In genomic region chr17:26686334-26687000, GRCm38 (mm10) we compare ENCODE assay signal across 20 mouse cellular contexts. TPM values are rescaled to one million over a fixed set of nuclear protein-coding genes. Genes with fewer than 3 reads are reported as not detected.
DNase-seq lines count a peak whose midpoint lies in the region; ATAC-seq lines count a peak whose summit lies in the region.
"Had no signal": no experiment of that assay in that cellular context is flagged by ENCODE, and none has a peak within 500 bp of the region (broad histone marks: within the 10 kb centered on the region; RNA-seq: fewer than 3 reads in every experiment).

No protein-coding gene starts in this region.

- H3K27me3 ChIP-seq in heart, embryonic 16.5 days (ENCODE audit: control insufficient read depth, insufficient read depth, low read length) = no peaks in the 10 kb centered on the region
- no peaks in the 10 kb centered on the region for H3K27me3 ChIP-seq in heart, embryonic 11.5 days (ENCODE audit: control insufficient read depth, insufficient read depth, low read length)
- H3K27me3 ChIP-seq in liver, embryonic 11.5 days (replicated peaks; ENCODE audit: control insufficient read depth, insufficient read depth, low read length) = no peaks in the 10 kb centered on the region
- H3K27me3 ChIP-seq: hindbrain, embryonic 12.5 days; neural tube, embryonic 15.5 days; Patski had no signal

- H3K4me3 ChIP-seq in heart, embryonic 16.5 days (ENCODE audit: low read length) = no peak overlapping the region
- no peak overlapping the region for H3K4me3 ChIP-seq in heart, embryonic 11.5 days (ENCODE audit: low read depth, low read length)
- no peak overlapping the region for H3K4me3 ChIP-seq in liver, embryonic 11.5 days (ENCODE audit: low read depth, low read length)
- H3K4me3 ChIP-seq: hindbrain, embryonic 12.5 days; left cerebral cortex, adult 2 months; limb, embryonic 10.5 days; neural tube, embryonic 15.5 days had no signal

- H3K9me3 ChIP-seq in heart, embryonic 16.5 days (replicated peaks; ENCODE audit: control insufficient read depth, low read length) = peaks cover 2% of the 10 kb centered on the region; the same call in 1 of the 2 replicates
- H3K9me3 ChIP-seq in heart, embryonic 11.5 days (replicated peaks; ENCODE audit: control insufficient read depth, low read length) = no peaks in the 10 kb centered on the region
- 0 out of 2 replicates have a peak, but pooled peaks cover under 1% of the 10 kb centered on the region for H3K9me3 ChIP-seq in liver, embryonic 11.5 days (ENCODE audit: control insufficient read depth, low read length)
- H3K9me3 ChIP-seq: hindbrain, embryonic 12.5 days; limb, embryonic 10.5 days; neural tube, embryonic 15.5 days had no signal

- peaks cover 9% of the 10 kb centered on the region for H3K36me3 ChIP-seq in heart, embryonic 16.5 days (ENCODE audit: control insufficient read depth, insufficient read depth)
- H3K36me3 ChIP-seq in heart, embryonic 11.5 days (ENCODE audit: control insufficient read depth, insufficient read depth, low read length) = no peaks in the 10 kb centered on the region
- peaks cover 18% of the 10 kb centered on the region for H3K36me3 ChIP-seq in liver, embryonic 11.5 days (ENCODE audit: control insufficient read depth, insufficient read depth, low read length)

- DNase-seq in liver, embryonic 11.5 days (ENCODE audit: low spot score) = no peak
- DNase-seq in liver = no peak
- no peak for DNase-seq in cerebellum, adult 18-20 months
- no peak for DNase-seq in testis, postnatal 14 days (ENCODE audit: low spot score)
- DNase-seq: adrenal gland, postnatal 10 days; cerebellum, adult 9-11 months; midbrain, embryonic 14.5 days; right cerebral cortex, postnatal 14 days; thymus, adult 2 months had no signal

- H3K9ac ChIP-seq in heart, embryonic 16.5 days (ENCODE audit: low read length) = no peak overlapping the region
- no peak overlapping the region for H3K9ac ChIP-seq in heart, embryonic 11.5 days (ENCODE audit: low read depth, low read length)
- no peak overlapping the region for H3K9ac ChIP-seq in liver, embryonic 11.5 days (ENCODE audit: low read depth, low read length)
- H3K9ac ChIP-seq: hindbrain, embryonic 12.5 days; liver, embryonic 14.5 days; neural tube, embryonic 15.5 days had no signal

- no peak overlapping the region for H3K4me2 ChIP-seq in heart, embryonic 16.5 days (ENCODE audit: low read depth, low read length)
- no peak overlapping the region for H3K4me2 ChIP-seq in heart, embryonic 11.5 days
- H3K4me2 ChIP-seq in liver, embryonic 11.5 days = no peak overlapping the region
- H3K4me2 ChIP-seq: hindbrain, embryonic 12.5 days; neural tube, embryonic 15.5 days had no signal

- H3K27ac ChIP-seq in heart, embryonic 16.5 days (ENCODE audit: low read length) = peak overlapping the region; percentile 23; the same call in 1 of the 2 replicates
- H3K27ac ChIP-seq in heart, embryonic 11.5 days (ENCODE audit: low read depth, low read length) = no peak overlapping the region
- H3K27ac ChIP-seq in liver, embryonic 11.5 days (ENCODE audit: low read depth, low read length) = 0 out of 2 replicates have a peak overlapping the region, but pooled peaks have one; percentile 9
- H3K27ac ChIP-seq: hindbrain, embryonic 12.5 days; left cerebral cortex, adult 2 months; limb, embryonic 10.5 days; liver, embryonic 14.5 days; neural tube, embryonic 15.5 days had no signal

- peaks cover 17% of the 10 kb centered on the region for H3K4me1 ChIP-seq in heart, embryonic 16.5 days (ENCODE audit: control insufficient read depth, insufficient read depth, low read length)
- peaks cover 15% of the 10 kb centered on the region for H3K4me1 ChIP-seq in heart, embryonic 11.5 days (ENCODE audit: control insufficient read depth, insufficient read depth, low read length)
- peaks cover 10% of the 10 kb centered on the region for H3K4me1 ChIP-seq in liver, embryonic 11.5 days (replicated peaks; ENCODE audit: control insufficient read depth, insufficient read depth, low read length)

- WGBS in heart, embryonic 16.5 days = 74% methylated on average over 17 of the region's 17 CpGs
- WGBS in heart, embryonic 11.5 days (ENCODE audit: insufficient replicate concordance) = 83% methylated on average over 17 of the region's 17 CpGs
- WGBS in liver, embryonic 11.5 days = 79% methylated on average over 17 of the region's 17 CpGs

- ATAC-seq in heart, embryonic 16.5 days (replicated peaks; ENCODE audit: extremely low read depth, insufficient read depth, low FRiP score) = no peak
- ATAC-seq in heart, embryonic 11.5 days (replicated peaks; ENCODE audit: insufficient number of reproducible peaks, low FRiP score, low TSS enrichment) = no peak
- no peak for ATAC-seq in liver, embryonic 11.5 days (replicated peaks; ENCODE audit: low FRiP score)
- peak; percentile 25 to 37; a peak in 1 of 4 replicates for ATAC-seq in hematopoietic stem cell, adult 5-6 weeks (replicated peaks in 1 of 2; ENCODE audit: insufficient read depth in 1 of 2, low FRiP score in 2 of 2, low TSS enrichment in 1 of 2, low read depth in 1 of 2, poor library complexity in 2 of 2, severe bottlenecking in 2 of 2)
- ATAC-seq: activated CD4-positive, CD25-positive, alpha-beta regulatory T cell, adult 4 months; forebrain, embryonic 16.5 days; Patski had no signal

RNA-seq across cellular contexts. Expression of gene Atp6v0e, which starts 23.4 kb away (rescaled TPM):
- 216 and 249 TPM in 2 replicates for polyA plus RNA-seq in heart, embryonic 16.5 days (2015; fragmentation: Nextera tagmentation; extraction: Ambion mirVana)
- 189 and 204 TPM in 2 replicates for polyA plus RNA-seq in heart, embryonic 11.5 days (2014; fragmentation: Nextera tagmentation; extraction: Ambion mirVana)
- 244 and 245 TPM in 2 replicates for polyA plus RNA-seq in liver, embryonic 11.5 days (2014; fragmentation: Nextera tagmentation; extraction: Ambion mirVana)
- 208 and 248 TPM in 2 replicates for total RNA-seq in hematopoietic stem cell, adult 5-6 weeks (2017)

RNA-seq across cellular contexts. Expression of gene Crebrf, which starts 29.0 kb away (rescaled TPM):
- polyA plus RNA-seq in heart, embryonic 16.5 days (2015; fragmentation: Nextera tagmentation; extraction: Ambion mirVana) = 5.9 and 6.4 TPM in 2 replicates
- 3.8 and 4.6 TPM in 2 replicates for polyA plus RNA-seq in heart, embryonic 11.5 days (2014; fragmentation: Nextera tagmentation; extraction: Ambion mirVana)
- 1.8 and 2.4 TPM in 2 replicates for polyA plus RNA-seq in liver, embryonic 11.5 days (2014; fragmentation: Nextera tagmentation; extraction: Ambion mirVana)
- total RNA-seq in hematopoietic stem cell, adult 5-6 weeks (2017) = 45.1 and 66.0 TPM in 2 replicates

Comparison
In these comparisons a context has a peak if more than half of its experiments do, and no peak if none do; other contexts are left out.
1. ATAC-seq: peak in hematopoietic stem cell, adult 5-6 weeks (2 of 2); none in heart, embryonic 16.5 days (single experiment), heart, embryonic 11.5 days (single experiment) and liver, embryonic 11.5 days (single experiment).